Mouse (Mus musculus) stomach, postnatal 0 days (tissue): ENCODE data around the gene Xrn1.

Experiments used
- CTCF ChIP-seq: IDR thresholded peaks from 2 replicates; pipeline ENCODE4 v1.5.1; 2016; ENCODE audit warnings: antibody characterized with exemption, low read depth, mild to moderate bottlenecking, moderate library complexity
- EP300 ChIP-seq: optimal IDR thresholded peaks from 2 replicates; pipeline ENCODE3; 2016; ENCODE audit warnings: antibody characterized with exemption

GRCm38 (mm10) chr9:96029886-96030285 is 75.3 kb downstream of the Xrn1 start:
- no peak for TF ChIP-seq CTCF
- no peak for TF ChIP-seq EP300
